Mouse (Mus musculus): Measurements from ENCODE around the gene Gm10160.

GRCm38 (mm10) chr7:81881600-81881999 lies 26.0 kb upstream of the Gm10160 start:
- no peak for TF ChIP-seq POLR2A (IDR thresholded peaks at IDR 0.05; ENCODE audit: low read depth, low read length)
- TF ChIP-seq CTCF (IDR thresholded peaks at IDR 0.05; ENCODE audit: borderline replicate concordance, insufficient read depth, low read length): no peak
